Mouse (Mus musculus) lung, adult 2 months (tissue): ENCODE data around the gene Gif.

Experiments
- CTCF ChIP-seq: fragments of 200-500 bp; IDR thresholded peaks from 2 replicates; pipeline ENCODE4 v1.5.1; 2011; ENCODE audit warnings: mild to moderate bottlenecking, low read length, control low read depth; ENCODE audit not compliant: insufficient read depth
- POLR2A ChIP-seq: fragments of 200-500 bp; IDR thresholded peaks from 2 replicates; pipeline ENCODE4 v1.6.1; 2011; ENCODE audit warnings: low read depth, mild to moderate bottlenecking, control low read depth, low read length, borderline replicate concordance; ENCODE audit errors: extremely low read depth

- TF ChIP-seq POLR2A (no peak), CTCF (no peak)
Observed at GRCm38 (mm10) chr19:11712451-11712850, 34.9 kb upstream of the Gif start.
